14 mouse cellular contexts compared by ENCODE assay signal in genomic region chr3:50709415-50709989, GRCm38 (mm10).
DNase-seq lines count a peak whose midpoint lies in the region; ATAC-seq and TF ChIP-seq lines count a peak whose summit lies in the region.
"Had no signal": no experiment of that assay in that cellular context is flagged by ENCODE, and none has a peak within 500 bp of the region (broad histone marks: within the 10 kb centered on the region; RNA-seq: fewer than 3 reads in every experiment).

No protein-coding gene starts in this region.

- H3K9me3 ChIP-seq in forebrain, embryonic 10.5 days, result no peaks in the 10 kb centered on the region
- H3K9me3 ChIP-seq in forebrain, embryonic 16.5 days (ENCODE audit: control insufficient read depth, low read length), result no peaks in the 10 kb centered on the region
- no peaks in the 10 kb centered on the region for H3K9me3 ChIP-seq in forebrain, postnatal 0 days (ENCODE audit: low read length)
- no peaks in the 10 kb centered on the region for H3K9me3 ChIP-seq in midbrain, embryonic 14.5 days (ENCODE audit: control insufficient read depth, low read length)
- H3K9me3 ChIP-seq: G1E; limb, embryonic 15.5 days had no signal

- H3K4me1 ChIP-seq in forebrain, embryonic 10.5 days, result peaks cover 26% of the 10 kb centered on the region
- 0 out of 2 replicates have a peak, but pooled peaks cover 2% of the 10 kb centered on the region for H3K4me1 ChIP-seq in forebrain, embryonic 16.5 days (replicated peaks; ENCODE audit: control insufficient read depth, insufficient read depth, low read length)
- H3K4me1 ChIP-seq in forebrain, postnatal 0 days (ENCODE audit: insufficient read depth), result no peaks in the 10 kb centered on the region
- no peaks in the 10 kb centered on the region for H3K4me1 ChIP-seq in midbrain, embryonic 14.5 days (ENCODE audit: control insufficient read depth, insufficient read depth, low read length)
- H3K4me1 ChIP-seq: limb, embryonic 15.5 days had no signal

- peak; percentile 22; the same call in 1 of the 2 replicates for TF ChIP-seq CTCF in forebrain, postnatal 0 days (IDR thresholded peaks at IDR 0.05; ENCODE audit: low read depth)

- WGBS in forebrain, embryonic 10.5 days, result 14% methylated on average over 12 of the region's 12 CpGs
- 9% methylated on average over 12 of the region's 12 CpGs for WGBS in forebrain, embryonic 16.5 days
- WGBS in forebrain, postnatal 0 days, result 13% methylated on average over 12 of the region's 12 CpGs
- WGBS in midbrain, embryonic 14.5 days, result 4% methylated on average over 12 of the region's 12 CpGs

- no peak overlapping the region for H3K9ac ChIP-seq in forebrain, embryonic 16.5 days (replicated peaks; ENCODE audit: low read depth, low read length)
- no peak overlapping the region for H3K9ac ChIP-seq in forebrain, postnatal 0 days
- H3K9ac ChIP-seq in midbrain, embryonic 14.5 days (replicated peaks; ENCODE audit: low read length), result no peak overlapping the region
- H3K9ac ChIP-seq: limb, embryonic 15.5 days had no signal

- DNase-seq in forebrain, embryonic 10.5 days (ENCODE audit: extremely low spot score, low spot score), result peak; percentile 28
- DNase-seq in embryo, embryonic 10 days (ENCODE audit: low spot score), result peak; percentile 48
- DNase-seq in forebrain, postnatal 0 days, result peak; percentile 27
- peak; percentile 73 for DNase-seq in midbrain, embryonic 14.5 days
- no peak for DNase-seq in T-cell, adult 2 months (ENCODE audit: low spot score)
- no peak for DNase-seq in gastrocnemius, postnatal 14 days
- no peak for DNase-seq in layer of hippocampus, adult 11-12 months (ENCODE audit: low spot score)
- DNase-seq: cerebellum, adult 9-10 months; heart, adult 2 months had no signal

- peak overlapping the region; percentile 18; the same call in 1 of the 2 replicates for H3K4me3 ChIP-seq in forebrain, embryonic 10.5 days
- no peak overlapping the region for H3K4me3 ChIP-seq in forebrain, embryonic 16.5 days (replicated peaks; ENCODE audit: low read length)
- no peak overlapping the region for H3K4me3 ChIP-seq in forebrain, postnatal 0 days (ENCODE audit: low read depth, low read length)
- no peak overlapping the region for H3K4me3 ChIP-seq in midbrain, embryonic 14.5 days (replicated peaks; ENCODE audit: low read depth, low read length)
- H3K4me3 ChIP-seq: heart, adult 2 months; limb, embryonic 15.5 days had no signal

- H3K27ac ChIP-seq in forebrain, embryonic 10.5 days, result peak overlapping the region; percentile 58; the same call in 1 of the 2 replicates
- H3K27ac ChIP-seq in forebrain, embryonic 16.5 days (ENCODE audit: low read length), result no peak overlapping the region
- no peak overlapping the region for H3K27ac ChIP-seq in forebrain, postnatal 0 days (ENCODE audit: low read depth, low read length)
- no peak overlapping the region for H3K27ac ChIP-seq in midbrain, embryonic 14.5 days (replicated peaks; ENCODE audit: low read depth, low read length)
- H3K27ac ChIP-seq: heart, adult 2 months; limb, embryonic 15.5 days; macrophage had no signal

- intact Hi-C loops in gastrocnemius, postnatal 14 days (cut with DNase I; ENCODE audit: low total_unique reads), result no loop called here

- no peak for ATAC-seq in forebrain, embryonic 16.5 days
- ATAC-seq in forebrain, postnatal 0 days, result peak; percentile 36; the same call in 1 of the 2 replicates
- peak; percentile 62 for ATAC-seq in midbrain, embryonic 14.5 days (ENCODE audit: low FRiP score, low TSS enrichment)
- ATAC-seq: intestine, embryonic 16.5 days had no signal

- H3K4me2 ChIP-seq in forebrain, embryonic 16.5 days (ENCODE audit: low read length), result no peak overlapping the region
- no peak overlapping the region for H3K4me2 ChIP-seq in forebrain, postnatal 0 days (ENCODE audit: low read depth)
- peak overlapping the region; percentile 6; the same call in 1 of the 2 replicates for H3K4me2 ChIP-seq in midbrain, embryonic 14.5 days (ENCODE audit: low read length)
- H3K4me2 ChIP-seq: limb, embryonic 15.5 days had no signal

- H3K27me3 ChIP-seq in forebrain, embryonic 10.5 days (ENCODE audit: poor library complexity, severe bottlenecking), result peaks cover 29% of the 10 kb centered on the region
- H3K27me3 ChIP-seq in forebrain, embryonic 16.5 days (replicated peaks; ENCODE audit: control insufficient read depth, insufficient read depth, low read length), result no peaks in the 10 kb centered on the region
- H3K27me3 ChIP-seq in forebrain, postnatal 0 days (ENCODE audit: insufficient read depth, low read length), result no peaks in the 10 kb centered on the region
- H3K27me3 ChIP-seq in midbrain, embryonic 14.5 days (ENCODE audit: control insufficient read depth, insufficient read depth, low read length), result no peaks in the 10 kb centered on the region
- H3K27me3 ChIP-seq: limb, embryonic 15.5 days had no signal

- H3K36me3 ChIP-seq in forebrain, embryonic 10.5 days (replicated peaks), result no peaks in the 10 kb centered on the region
- H3K36me3 ChIP-seq in forebrain, embryonic 16.5 days (ENCODE audit: control insufficient read depth, insufficient read depth), result no peaks in the 10 kb centered on the region
- no peaks in the 10 kb centered on the region for H3K36me3 ChIP-seq in forebrain, postnatal 0 days (ENCODE audit: insufficient read depth)
- no peaks in the 10 kb centered on the region for H3K36me3 ChIP-seq in midbrain, embryonic 14.5 days (ENCODE audit: control insufficient read depth, insufficient read depth, low read length)
- H3K36me3 ChIP-seq: G1E; limb, embryonic 15.5 days had no signal

Comparison
In these comparisons a context has a peak if more than half of its experiments do, and no peak if none do; other contexts are left out.
1. DNase-seq: peak in forebrain, embryonic 10.5 days (single experiment), embryo, embryonic 10 days (single experiment), forebrain, postnatal 0 days (single experiment) and midbrain, embryonic 14.5 days (single experiment); none in T-cell, adult 2 months (single experiment), gastrocnemius, postnatal 14 days (single experiment) and layer of hippocampus, adult 11-12 months (single experiment).